Mouse (Mus musculus): ENCODE measurements around the gene Eps8.

Gene Eps8

DNA sequence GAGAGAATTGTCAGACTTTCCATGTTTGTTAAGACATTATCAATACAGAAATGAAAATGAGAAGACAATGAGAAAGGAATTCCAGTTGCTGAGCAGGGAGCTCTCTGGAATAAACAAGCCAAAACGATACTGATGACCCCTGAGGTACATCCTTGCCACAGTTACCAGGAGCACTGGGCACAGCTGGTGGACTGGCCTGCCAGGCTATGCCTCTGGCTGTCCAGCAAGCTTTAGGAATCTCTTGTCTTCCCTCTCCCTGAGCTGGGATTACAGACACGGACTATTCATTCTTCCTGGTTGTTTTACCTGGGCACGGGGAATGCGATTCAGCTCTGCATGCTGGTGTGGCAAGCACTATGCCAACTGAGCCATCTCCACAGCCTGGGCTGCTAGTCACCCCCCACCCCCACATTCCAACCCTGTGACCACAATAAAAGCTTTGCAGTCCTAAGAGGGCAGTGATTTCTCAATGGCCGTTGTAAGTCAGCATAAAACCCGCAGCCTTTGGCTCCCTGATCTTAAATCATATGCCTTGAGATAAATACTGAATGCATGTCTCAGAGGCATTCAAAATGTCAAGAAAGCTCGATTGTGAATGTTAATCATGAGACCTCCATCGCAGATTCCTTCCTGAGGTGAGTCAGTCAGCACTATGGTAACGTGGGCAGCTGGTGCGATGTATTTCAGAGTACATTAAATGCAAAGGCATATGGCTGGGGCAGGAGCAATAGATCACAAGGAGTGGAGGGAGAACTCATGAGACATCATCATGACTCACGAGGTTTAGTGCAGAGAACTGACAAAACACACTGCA lies 134.9 kb downstream of the Eps8 start:
- 56% methylated on average over 11 of the region's 11 CpGs for WGBS

DNA sequence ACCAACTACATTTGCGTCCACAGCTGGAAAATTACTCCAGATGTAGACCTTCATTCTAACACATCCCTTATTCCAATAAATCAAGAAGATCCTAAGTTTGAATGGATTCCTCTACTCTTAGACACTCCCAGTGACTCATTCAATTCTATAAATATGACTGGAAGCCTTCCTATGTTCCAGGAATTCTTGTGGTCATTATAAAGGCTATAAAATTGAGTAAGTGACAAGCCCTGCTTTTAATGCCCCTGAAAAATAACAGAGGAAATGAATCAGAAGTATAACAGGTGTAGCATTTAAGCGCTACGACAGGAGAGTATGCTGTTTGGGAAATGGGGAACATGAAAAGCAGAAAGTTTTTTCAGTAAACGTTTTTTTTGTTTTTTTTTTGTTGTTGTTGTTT lies 139.8 kb downstream of the Eps8 start:
- WGBS, result 84% methylated on average over 4 of the region's 4 CpGs

DNA sequence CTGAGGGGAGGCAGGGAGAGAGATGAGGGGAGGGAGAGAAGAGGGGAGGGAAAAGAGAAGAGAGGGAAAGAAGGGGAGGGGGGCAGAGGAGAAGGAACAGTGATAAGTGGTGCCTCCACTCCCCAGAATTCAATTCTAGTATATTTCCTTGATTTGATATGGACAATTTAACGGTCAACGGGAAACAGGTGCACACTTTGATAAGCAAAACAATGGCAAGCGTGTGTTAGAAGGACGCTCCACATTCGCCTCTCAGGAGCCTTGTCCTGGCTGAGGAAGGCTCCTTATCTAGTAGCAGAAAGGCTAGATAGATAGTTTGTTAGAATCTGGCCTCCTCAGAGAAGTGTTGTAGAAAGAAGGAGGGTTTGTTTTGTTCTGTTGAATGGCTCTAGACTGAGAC lies 141.9 kb downstream of the Eps8 start:
- WGBS, result 81% methylated on average over 5 of the region's 5 CpGs

DNA sequence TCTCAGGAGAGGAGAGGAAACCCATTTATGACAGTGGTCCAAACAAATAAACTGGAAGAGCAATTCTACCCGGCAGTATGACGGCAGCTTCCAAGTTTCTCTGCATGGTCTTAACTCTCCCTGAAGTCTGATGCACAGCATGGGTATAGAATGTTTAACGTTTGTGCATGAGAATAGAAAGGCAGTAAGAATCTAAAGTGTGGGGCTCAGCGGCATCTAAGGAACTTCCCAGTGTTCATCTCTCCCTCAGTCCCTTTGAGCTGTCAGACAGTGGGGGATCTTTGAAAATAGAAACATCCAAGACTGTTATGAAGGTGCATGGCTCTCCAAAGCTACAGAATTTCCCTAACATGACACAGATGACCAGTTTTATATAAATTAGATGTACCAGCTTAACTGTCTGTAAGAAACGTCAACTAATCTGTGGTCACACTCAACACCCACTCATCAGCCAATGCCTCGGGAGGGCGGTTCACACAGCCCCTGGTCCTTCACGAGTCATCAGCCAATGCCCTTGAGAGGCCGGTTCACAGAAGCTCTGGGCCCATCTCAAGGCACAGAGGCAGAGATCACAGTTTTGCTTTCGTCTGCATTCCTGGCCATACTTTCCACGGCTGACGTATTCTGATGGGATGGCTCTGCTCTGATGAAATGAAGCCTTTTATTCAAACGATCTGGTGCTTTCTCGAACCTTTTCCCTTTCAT lies 145.2 kb downstream of the Eps8 start:
- WGBS, result 92% methylated on average over 14 of the region's 14 CpGs

DNA sequence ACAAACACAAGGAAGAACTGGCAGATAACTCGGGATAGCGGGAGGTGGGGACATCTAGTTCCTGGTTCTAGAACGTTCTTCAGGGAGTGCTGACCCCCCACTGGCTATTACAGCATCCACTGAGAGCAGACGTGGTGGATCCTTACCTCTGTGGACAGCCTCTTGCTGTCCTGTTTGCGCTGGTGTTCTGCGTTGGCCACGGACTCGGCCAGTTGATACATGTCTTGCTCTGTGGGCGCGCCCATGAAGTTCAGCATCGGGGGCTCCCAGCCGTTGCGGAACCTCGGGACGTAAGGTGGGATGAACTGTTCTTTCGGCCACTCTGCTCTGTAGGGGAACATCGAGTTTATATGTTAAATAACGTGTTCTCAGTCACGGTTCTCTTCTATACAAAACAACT lies 145.7 kb downstream of the Eps8 start:
- 97% methylated on average over 19 of the region's 19 CpGs for WGBS

DNA sequence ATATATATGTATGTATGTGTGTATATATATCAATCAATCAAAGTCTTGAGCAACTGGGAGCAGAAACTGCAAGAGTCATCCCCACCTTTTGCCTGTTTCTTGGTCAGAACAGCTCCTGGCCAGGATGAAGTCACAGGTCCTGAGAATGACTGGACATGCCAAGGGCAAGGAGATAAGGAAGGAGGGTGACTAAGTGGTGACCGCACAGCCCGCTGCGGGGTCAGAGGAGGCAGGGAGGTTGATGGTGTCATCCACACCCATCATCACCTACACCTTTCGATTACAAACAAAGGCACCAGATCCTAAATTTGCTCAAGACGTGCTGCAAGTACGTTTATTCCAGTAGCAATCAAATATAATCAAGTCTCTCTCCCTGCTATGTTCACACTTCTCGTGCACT lies 148.1 kb downstream of the Eps8 start:
- 96% methylated on average over 7 of the region's 7 CpGs for WGBS

DNA sequence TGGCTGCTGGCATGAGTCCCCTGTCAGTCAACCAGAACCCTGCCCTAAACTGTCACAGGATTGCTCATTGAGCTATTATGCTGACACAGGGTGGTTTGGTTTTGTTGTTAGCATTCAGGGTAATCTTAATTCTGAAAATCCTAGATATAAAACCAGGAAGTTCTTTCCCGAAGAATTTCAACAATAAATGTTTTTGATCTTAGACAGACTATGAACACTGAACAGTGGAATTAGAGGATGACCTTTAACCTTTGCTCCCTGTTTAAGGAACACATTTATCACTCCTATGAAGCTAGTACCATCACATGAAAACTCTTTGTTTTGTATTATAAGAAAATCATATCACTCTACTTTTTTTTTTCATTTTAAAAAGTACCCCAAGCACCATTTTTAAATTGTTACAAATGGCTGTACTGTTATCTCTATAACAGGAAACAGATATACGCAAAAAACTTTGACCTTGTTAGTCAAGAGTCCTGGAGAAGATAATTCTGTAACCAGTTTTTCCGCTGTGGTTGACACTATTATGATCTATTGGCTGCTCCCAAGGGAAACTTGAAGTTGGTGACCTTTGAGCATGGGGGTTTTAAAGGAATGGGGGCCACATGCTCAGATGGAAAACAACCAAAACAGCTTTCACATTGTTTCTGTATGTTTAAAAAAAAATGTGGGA lies 149.0 kb downstream of the Eps8 start:
- WGBS, result 92% methylated on average over 3 of the region's 3 CpGs

DNA sequence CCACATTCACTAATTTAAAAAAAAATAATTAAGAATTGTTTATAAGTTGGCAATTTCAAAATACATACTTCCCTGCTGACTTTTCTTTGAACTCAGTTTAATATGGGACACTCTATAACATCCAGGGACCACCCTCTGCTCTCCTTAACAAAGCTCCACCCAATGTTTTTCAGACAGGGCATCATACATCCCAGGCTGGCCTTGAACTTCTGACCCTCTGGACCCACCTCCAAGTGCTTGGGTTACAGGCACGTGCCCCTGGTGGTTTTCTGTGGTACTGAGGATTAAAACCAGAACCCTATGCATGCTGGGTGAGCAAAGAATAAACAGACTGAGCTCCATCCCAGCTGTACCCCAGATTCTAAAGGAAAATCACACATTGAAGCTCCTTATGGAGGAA lies 150.6 kb downstream of the Eps8 start:
- 66% methylated on average over 1 of the region's 1 CpGs for WGBS

DNA sequence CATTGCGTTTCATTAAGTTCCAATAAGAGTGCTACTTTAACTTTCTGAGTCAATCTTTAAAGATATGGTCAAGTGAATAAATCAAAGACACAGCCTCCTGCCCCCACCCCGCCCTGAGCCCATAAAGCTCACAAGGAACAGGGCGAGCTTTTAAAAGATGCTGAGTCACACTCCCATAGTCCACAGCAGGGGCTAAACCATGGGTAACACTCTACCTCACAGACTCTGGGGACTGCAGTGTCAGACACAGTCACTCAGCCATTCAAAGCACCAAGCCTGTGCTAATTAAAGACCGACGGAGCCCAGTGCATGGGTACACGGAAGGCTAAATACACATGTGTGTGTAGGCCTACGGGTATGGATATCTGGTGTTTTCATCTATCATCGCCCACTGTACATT lies 151.2 kb downstream of the Eps8 start:
- 90% methylated on average over 8 of the region's 8 CpGs for WGBS

DNA sequence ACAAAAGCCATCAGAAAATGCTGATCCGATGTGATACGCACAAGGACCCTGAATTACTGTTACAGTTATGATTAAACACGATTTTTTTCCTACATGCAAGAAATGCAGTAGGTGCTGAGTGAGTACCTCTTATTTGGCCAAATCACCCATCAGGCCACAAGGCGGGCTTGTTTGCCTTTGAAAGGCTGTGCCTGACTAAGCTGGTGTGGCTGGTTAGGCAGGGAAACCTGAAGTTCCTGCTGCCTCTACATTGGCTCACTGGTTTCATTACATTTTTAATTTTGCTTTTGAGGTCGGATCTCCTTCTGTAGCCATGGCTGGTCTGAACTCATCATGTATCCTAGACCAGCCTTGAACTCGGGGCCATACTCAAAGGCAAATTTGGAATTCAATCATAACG lies 151.7 kb downstream of the Eps8 start:
- WGBS, result 95% methylated on average over 7 of the region's 7 CpGs

DNA sequence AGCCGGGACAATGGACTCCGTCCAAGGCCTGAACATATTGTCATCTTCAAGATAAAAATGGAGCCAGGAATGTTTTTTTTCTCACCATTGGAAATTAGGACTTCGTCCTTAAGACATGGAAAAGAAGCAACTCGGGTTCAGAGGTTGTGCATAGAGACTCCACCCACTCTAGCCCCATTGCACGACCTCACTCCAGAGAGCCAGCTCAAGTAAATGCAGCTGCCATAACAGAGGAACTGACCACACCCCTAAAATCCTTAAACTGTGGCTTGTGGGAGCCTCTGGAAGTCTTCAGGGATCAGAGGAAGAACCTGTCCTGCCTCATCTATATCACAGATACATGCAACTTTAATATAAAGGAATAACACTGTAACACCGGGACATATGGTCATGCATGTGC lies 155.9 kb downstream of the Eps8 start:
- 72% methylated on average over 6 of the region's 6 CpGs for WGBS

DNA sequence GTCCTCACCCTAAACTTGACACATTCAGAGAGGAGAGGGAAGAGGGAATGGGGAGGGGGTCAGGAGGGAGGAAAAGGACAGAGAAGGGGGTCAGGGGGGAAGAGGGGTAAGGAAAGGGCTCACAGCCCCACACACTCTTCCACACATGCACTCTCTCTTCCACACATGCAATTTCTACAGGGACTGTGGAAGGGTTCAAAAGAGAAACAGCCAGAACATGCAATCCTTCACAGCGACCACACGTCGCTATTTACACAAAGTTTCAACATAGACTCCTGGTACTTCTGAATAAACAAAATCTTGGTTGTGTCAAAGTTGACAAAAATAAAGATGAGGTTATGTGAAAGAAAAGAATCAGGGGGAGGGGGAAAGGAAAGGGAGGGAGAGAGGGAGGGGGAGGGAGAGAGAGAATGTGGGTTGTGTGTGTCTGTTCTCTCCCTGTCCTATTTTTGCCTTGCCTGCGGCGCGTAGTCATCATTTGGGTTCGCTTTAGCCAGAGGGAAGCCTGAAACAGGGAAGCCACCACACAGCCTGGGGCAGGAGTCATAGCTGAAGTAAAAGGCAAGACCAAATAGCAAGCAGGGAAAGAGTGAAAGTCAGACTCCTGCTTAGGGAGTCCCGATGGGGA lies 157.4 kb downstream of the Eps8 start:
- 76% methylated on average over 8 of the region's 8 CpGs for WGBS

DNA sequence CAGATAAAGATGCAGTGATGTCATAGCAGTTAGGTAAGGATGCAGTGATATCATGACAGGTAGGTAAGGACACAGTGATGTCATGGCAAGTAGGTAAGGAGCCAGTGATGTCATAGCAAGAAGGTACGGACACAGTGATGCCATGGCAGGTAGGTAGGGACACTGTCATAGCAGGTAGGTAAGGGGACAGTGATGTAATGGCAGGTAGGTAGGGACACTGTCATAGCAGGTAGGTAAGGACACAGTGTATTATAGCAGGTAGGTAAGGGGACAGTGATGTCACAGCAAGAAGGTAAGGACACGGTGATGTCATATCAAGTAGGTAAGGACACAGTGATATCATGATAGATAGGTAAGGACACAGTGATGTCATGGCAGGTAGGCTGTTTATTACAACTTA lies 158.1 kb downstream of the Eps8 start:
- WGBS, result 100% methylated on average over 2 of the region's 2 CpGs

DNA sequence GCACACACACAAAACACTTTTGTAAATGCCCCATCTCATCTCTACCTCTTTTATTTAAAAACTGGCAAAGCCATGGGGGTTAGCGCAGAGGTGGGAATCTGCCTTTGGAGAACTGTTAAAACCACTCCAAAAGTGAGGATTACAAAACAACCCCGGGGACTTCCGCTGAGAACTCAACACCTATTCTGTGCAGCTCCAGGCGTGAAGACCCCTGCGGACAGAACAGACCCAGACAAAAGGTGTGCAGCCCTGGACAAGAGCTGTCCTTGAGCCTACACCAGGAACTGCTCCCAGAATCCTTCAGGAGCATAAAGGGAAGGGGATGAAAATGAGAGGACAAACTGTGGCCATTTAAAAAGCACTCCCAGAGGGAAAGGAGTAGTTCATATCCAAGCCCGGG lies 159.4 kb downstream of the Eps8 start:
- 91% methylated on average over 6 of the region's 6 CpGs for WGBS

DNA sequence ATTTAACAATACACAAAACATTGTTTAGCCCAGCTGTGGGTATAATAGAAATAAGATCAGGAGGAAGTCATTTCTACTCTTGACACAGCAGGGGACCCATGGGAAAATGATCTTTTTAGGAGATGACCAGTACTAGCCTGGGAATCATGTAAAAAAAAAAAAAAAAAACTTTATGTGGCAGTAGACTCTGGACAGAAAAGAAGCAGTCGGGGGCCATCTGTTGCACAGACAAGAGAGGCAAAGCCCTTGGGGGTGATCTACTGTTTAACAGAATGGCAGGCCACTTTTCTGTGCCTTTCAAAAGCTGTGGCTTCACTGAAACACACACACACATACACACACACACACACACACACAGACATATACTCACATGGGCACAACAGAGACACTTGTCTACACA lies 159.9 kb downstream of the Eps8 start:
- 86% methylated on average over 1 of the region's 1 CpGs for WGBS

DNA sequence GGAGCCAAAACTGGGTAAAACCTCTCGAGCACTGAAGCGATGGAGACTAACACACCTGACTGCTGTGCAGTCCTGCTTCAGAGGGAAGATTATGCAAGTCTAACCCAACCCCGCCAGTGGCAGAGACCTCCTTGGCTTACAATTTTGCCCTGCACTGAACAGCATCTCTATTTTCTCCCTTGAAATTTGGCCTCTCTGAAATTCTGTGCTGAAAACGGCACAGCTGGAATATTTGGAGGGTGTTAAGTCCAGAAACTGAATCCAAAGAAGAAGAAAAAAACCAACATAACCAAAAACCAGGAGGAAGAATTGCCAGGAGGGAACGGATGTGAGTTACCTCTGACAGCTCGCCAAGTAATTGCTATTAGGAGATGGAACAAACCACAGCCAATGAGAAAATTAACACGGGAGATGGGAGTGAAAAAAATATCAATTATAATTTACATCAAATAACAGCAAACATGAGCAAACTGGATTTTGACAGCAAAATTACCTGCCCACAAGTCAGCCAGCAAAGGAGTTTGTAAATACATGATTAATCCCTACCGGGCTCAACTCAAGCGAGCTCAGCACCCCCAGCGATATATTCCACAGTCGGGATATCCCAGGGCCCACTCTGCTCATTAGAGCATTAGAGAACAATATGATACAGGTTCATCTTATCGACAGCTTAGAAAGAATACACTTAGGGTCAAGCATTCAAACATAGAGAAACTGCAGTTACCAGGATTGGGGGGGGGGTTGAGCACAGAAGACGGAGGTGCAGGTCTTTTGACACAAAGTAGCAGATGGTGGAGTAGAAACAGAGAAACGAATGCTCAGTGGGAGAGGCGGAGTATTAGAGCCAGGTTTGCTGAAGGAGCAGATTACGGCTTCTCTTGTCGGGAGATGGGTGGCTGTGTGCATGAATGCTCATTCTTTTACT lies 161.2 kb downstream of the Eps8 start:
- 86% methylated on average over 17 of the region's 17 CpGs for WGBS

DNA sequence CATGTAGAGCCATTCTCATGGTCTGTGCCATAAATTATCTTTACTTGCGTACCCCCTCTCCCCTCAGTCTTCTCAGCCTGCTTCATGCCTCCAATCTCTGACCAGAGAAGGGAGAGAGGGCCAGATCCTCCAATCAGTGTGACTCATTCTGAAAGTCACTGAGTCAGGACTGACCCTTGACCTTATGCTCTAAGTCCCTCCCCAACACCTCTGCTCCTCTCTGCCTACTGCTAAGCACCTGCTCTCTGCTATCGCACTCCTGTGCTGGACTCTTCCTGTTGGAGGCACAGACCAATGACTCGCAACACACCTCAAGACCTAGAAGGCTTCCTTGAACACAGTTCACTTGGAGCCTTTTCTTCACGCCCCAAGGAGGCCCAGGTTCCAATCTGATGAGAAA lies 162.1 kb downstream of the Eps8 start:
- 95% methylated on average over 4 of the region's 4 CpGs for WGBS

DNA sequence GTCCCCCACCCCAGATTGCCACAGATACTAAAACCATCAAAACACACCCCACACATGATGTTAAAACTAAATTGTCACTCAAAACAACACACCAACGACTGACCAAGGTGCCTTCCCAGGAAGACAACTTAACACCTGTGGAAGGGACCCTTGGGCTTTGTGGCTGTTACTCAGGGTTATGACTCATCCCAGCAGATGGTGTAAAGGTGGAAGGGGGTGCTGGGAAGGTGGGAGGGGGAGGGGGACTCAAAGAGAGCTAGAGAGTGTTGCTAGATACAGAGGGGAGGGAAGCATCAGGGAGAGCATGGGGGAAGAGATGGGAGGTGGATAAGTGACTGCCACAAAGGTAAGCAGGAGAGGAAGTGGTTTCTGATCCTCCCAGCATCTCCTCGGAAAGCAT lies 163.0 kb downstream of the Eps8 start:
- 77% methylated on average over 2 of the region's 2 CpGs for WGBS

DNA sequence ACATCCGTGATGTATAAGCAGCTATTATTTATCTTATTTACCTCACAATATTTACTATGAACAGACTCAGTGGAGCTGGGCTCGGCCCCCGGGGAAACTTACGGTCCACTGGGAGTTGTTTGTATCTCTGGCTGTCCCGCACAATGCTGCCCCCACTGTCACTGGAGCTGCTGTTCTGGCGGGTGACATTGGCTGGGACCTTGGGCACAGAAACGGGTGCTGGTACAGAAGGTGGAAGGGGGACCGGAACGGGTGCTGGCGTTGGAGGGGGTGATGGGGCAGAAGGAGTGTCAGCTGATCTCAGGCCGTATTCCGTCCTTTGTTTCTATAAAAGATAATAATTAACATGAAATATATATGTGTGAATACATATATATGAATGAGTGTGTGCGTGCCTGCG lies 164.6 kb downstream of the Eps8 start:
- 92% methylated on average over 14 of the region's 14 CpGs for WGBS

DNA sequence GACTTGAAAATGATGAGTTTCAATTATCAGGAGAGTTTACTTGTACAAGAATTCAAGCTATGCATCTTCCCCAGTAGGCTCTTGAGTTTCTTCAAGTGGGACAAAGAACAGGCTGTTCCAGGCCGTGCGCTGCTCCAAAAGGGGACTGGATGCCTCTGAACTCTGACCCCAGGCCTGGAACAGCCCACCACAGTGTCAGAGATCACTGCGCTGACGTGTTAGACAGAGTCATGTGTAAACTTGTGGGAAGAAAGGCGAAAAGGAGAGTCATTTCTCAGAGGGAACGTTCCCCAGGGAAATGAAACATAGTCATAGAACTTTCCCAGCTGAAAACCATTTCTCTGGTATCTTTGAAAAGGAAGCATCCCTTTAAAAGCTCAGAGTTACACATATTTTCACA lies 167.2 kb downstream of the Eps8 start:
- 89% methylated on average over 6 of the region's 6 CpGs for WGBS

DNA sequence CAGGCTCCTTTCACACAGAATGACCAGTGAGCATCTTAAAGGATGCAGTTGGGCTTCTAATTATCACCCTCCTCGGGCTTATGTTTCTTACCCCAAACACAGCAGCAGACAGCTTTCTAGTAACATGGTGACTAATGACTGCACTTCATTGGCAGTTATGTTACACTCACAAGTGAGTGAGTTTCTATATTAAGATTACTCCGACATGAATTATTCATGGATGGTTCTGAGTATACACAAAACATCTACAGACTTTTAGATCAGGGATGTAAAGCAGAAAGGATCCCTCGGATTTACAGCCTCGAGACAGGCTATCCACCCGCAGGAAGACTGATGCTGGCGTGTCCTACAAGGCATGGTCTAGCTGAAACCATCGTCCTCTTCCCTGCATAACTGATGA lies 171.8 kb downstream of the Eps8 start:
- 43% methylated on average over 7 of the region's 7 CpGs for WGBS

All from cerebral cortex, adult 2 months (tissue).